Mouse (Mus musculus) kidney, adult 2 months (tissue): Measurements from ENCODE around the gene Blm.

Experiments
- CTCF ChIP-seq: fragments of 200-500 bp; conservative IDR thresholded peaks from 2 replicates; pipeline ENCODE4 v1.5.1; 2011; ENCODE audit warnings: low read depth, mild to moderate bottlenecking, control low read depth, low read length, moderate library complexity, mixed read lengths; ENCODE audit not compliant: insufficient read depth, insufficient read length
- POLR2A ChIP-seq: fragments of 200-500 bp; IDR thresholded peaks from one replicate; pipeline ENCODE4 v1.6.1; 2011; ENCODE audit warnings: low read depth, low read length, control low read depth

GRCm38 (mm10) chr7:80577417-80577980 is 42.6 kb upstream of the Blm start:
- no peak for TF ChIP-seq POLR2A
- TF ChIP-seq CTCF, result no peak
